Mouse (Mus musculus) CH12.LX (cell line): ENCODE measurements around the gene Prmt1. TPM values are rescaled to one million over a fixed set of nuclear protein-coding genes. Genes with fewer than 3 reads are reported as not detected.

ENCODE experiments used
- DNase-seq: peaks from one replicate; pipeline ENCODE4 v3.0.0-alpha.2; 2013; ENCODE audit errors: extremely low read depth
- H3K27ac ChIP-seq: 2 replicates; pipeline ENCODE4 v1.5.1; 2012; ENCODE audit warnings: low read depth, mild to moderate bottlenecking, control low read depth, moderate library complexity; ENCODE audit not compliant: insufficient read depth
- H3K27me3 ChIP-seq: replicated peaks from 2 replicates; pipeline ENCODE3; 2012; ENCODE audit warnings: inconsistent platforms
- H3K36me3 ChIP-seq, 2 experiments: replicated peaks in 1 of 2; 2 replicates each; pipeline versions ENCODE3 to v1.6.1; 2012; ENCODE audit warnings: inconsistent platforms in 1 of 2, low read length in 1 of 2, mild to moderate bottlenecking in 1 of 2, mixed read lengths in 1 of 2, moderate library complexity in 1 of 2; ENCODE audit not compliant: control insufficient read depth in 1 of 2, insufficient read depth in 1 of 2
- H3K4me1 ChIP-seq, 2 experiments: 2 replicates each; pipeline ENCODE4 v1.6.1; 2012; ENCODE audit warnings: inconsistent platforms in 1 of 2, moderate library complexity in 1 of 2; ENCODE audit not compliant: insufficient read depth in 2 of 2, control insufficient read depth in 1 of 2
- H3K4me2 ChIP-seq: 2 replicates; pipeline ENCODE4 v1.6.1; 2012; ENCODE audit warnings: low read depth, mild to moderate bottlenecking, control low read depth; ENCODE audit not compliant: poor library complexity, insufficient read depth, severe bottlenecking
- H3K4me3 ChIP-seq, 3 experiments: fragments of 150-350 bp in 1 of 3; sonication (generic) in 1 of 3; replicated peaks in 1 of 3; 2 replicates each; pipeline versions ENCODE3 to v1.5.1; 2011 to 2012; ENCODE audit warnings: low read depth in 2 of 3, low read length in 2 of 3, mild to moderate bottlenecking in 2 of 3, moderate library complexity in 2 of 3, control low read depth in 1 of 3, improper control_type of control experiment in 1 of 3, inconsistent platforms in 1 of 3, mixed read lengths in 1 of 3; ENCODE audit not compliant: poor library complexity in 1 of 3
- H3K79me2 ChIP-seq: replicated peaks from 2 replicates; pipeline ENCODE4 v1.6.1; 2012; ENCODE audit warnings: mild to moderate bottlenecking, moderate library complexity; ENCODE audit not compliant: control insufficient read depth, poor library complexity, insufficient read depth, severe bottlenecking; ENCODE audit errors: extremely low read depth
- H3K9ac ChIP-seq: 2 replicates; pipeline ENCODE4 v1.6.1; 2012; ENCODE audit warnings: low read depth, mild to moderate bottlenecking, control low read depth, moderate library complexity; ENCODE audit not compliant: insufficient read depth
- H3K9me3 ChIP-seq: replicated peaks from 2 replicates; pipeline ENCODE3; 2012; ENCODE audit warnings: low read length, inconsistent platforms, mixed read lengths
- CHD2 ChIP-seq: IDR thresholded peaks from 2 replicates; pipeline ENCODE4 v1.6.1; 2011; ENCODE audit warnings: low read length, improper control_type of control experiment
- EP300 ChIP-seq: IDR thresholded peaks from 2 replicates; pipeline ENCODE4 v1.6.1; 2011; ENCODE audit warnings: low read length, improper control_type of control experiment
- GABPA ChIP-seq: IDR thresholded peaks from 2 replicates; pipeline ENCODE4 v1.6.1; 2012; ENCODE audit warnings: low read depth, low read length, improper control_type of control experiment, inconsistent platforms; ENCODE audit not compliant: insufficient replicate concordance
- JUND ChIP-seq: conservative IDR thresholded peaks from 2 replicates; pipeline ENCODE4 v1.6.1; 2011; ENCODE audit warnings: low read depth, low read length, improper control_type of control experiment
- MAFK ChIP-seq: IDR thresholded peaks from 2 replicates; pipeline ENCODE4 v1.6.1; 2011; ENCODE audit warnings: low read length, improper control_type of control experiment; ENCODE audit not compliant: insufficient replicate concordance
- MAX ChIP-seq: IDR thresholded peaks from 2 replicates; pipeline ENCODE4 v1.6.1; 2011; ENCODE audit warnings: low read length, improper control_type of control experiment
- MAZ ChIP-seq: IDR thresholded peaks from 2 replicates; pipeline ENCODE4 v1.6.1; 2012; ENCODE audit warnings: low read depth, mild to moderate bottlenecking, inconsistent platforms, low read length, improper control_type of control experiment, moderate library complexity
- MEF2A ChIP-seq: IDR thresholded peaks from 2 replicates; pipeline ENCODE4 v1.6.1; 2014; ENCODE audit warnings: low read depth, mild to moderate bottlenecking, inconsistent platforms, low read length, improper control_type of control experiment, borderline replicate concordance
- MXI1 ChIP-seq: IDR thresholded peaks from 2 replicates; pipeline ENCODE4 v1.6.1; 2011; ENCODE audit warnings: mild to moderate bottlenecking, low read depth, low read length, improper control_type of control experiment
- MYC ChIP-seq: IDR thresholded peaks from 2 replicates; pipeline ENCODE4 v1.6.1; 2011; ENCODE audit warnings: low read depth, mild to moderate bottlenecking, improper control_type of control experiment, low read length
- NELFE ChIP-seq: IDR thresholded peaks from 2 replicates; pipeline ENCODE4 v1.6.1; 2011; ENCODE audit warnings: low read depth, low read length, improper control_type of control experiment
- PAX5 ChIP-seq: IDR thresholded peaks from 2 replicates; pipeline ENCODE4 v1.6.1; 2012; ENCODE audit warnings: low read length, inconsistent platforms, mixed read lengths
- POLR2A ChIP-seq: IDR thresholded peaks from 2 replicates; pipeline ENCODE4 v1.6.1; 2011; ENCODE audit warnings: low read depth, mild to moderate bottlenecking, improper control_type of control experiment, low read length
- POLR2AphosphoS2 ChIP-seq: IDR thresholded peaks from 2 replicates; pipeline ENCODE4 v1.6.1; 2011; ENCODE audit warnings: low read depth, low read length, improper control_type of control experiment
- SIN3A ChIP-seq: IDR thresholded peaks from 2 replicates; pipeline ENCODE4 v1.6.1; 2012; ENCODE audit warnings: low read length, improper control_type of control experiment, inconsistent platforms
- TBP ChIP-seq: conservative IDR thresholded peaks from 2 replicates; pipeline ENCODE4 v1.6.1; 2011; ENCODE audit warnings: low read depth, low read length, improper control_type of control experiment
- TCF12 ChIP-seq: IDR thresholded peaks from 2 replicates; pipeline ENCODE4 v1.6.1; 2014; ENCODE audit warnings: low read depth, mild to moderate bottlenecking, inconsistent platforms, low read length, improper control_type of control experiment
- ZC3H11A ChIP-seq: IDR thresholded peaks from 2 replicates; pipeline ENCODE4 v1.6.1; 2012; ENCODE audit warnings: low read depth, mild to moderate bottlenecking, inconsistent platforms, low read length, improper control_type of control experiment
- ZKSCAN1 ChIP-seq: IDR thresholded peaks from 2 replicates; pipeline ENCODE4 v1.6.1; 2012; ENCODE audit warnings: low read depth, inconsistent platforms, low read length, improper control_type of control experiment, borderline replicate concordance
- ZMIZ1 ChIP-seq: IDR thresholded peaks from 2 replicates; pipeline ENCODE4 v1.6.1; 2012; ENCODE audit warnings: low read depth, mild to moderate bottlenecking, inconsistent platforms, low read length, improper control_type of control experiment
- dilution Hi-C: fragments of 300-500 bp; cut with MboI; formaldehyde crosslinking; loops from 2 replicates; pipeline ENCODE4 v1.14.3; 2020; ENCODE audit warnings: low sequenced_read_pairs; ENCODE audit not compliant: extremely low pct_unique_long_range_greater_than_20kb, extremely low pct_ligation_motif_present
- in situ Hi-C: fragments of 300-500 bp; cut with MboI; formaldehyde crosslinking; loops from 3 replicates; pipeline ENCODE4 v1.14.3; 2019; ENCODE audit warnings: low sequenced_read_pairs, low pct_ligation_motif_present, low pct_unique_long_range_greater_than_20kb, mixed read lengths
- polyA plus RNA-seq: library from polyadenylated mRNA; unstranded; fragments of >175 nt; gene quantifications from 2 replicates; pipeline ENCODE4 v1.2.1, GENCODE M21; 2012; ENCODE audit warnings: low read depth; ENCODE audit not compliant: insufficient read length
- total RNA-seq, 2 experiments: library from RNA; depleted of rRNA; stranded (reverse); fragments of 300-350 nt in 1 of 2; fragments of >200 nt in 1 of 2; gene quantifications; 2 replicates each; pipeline ENCODE4 v1.2.3; 2012 to 2014

The Prmt1 gene
- total and polyA plus RNA-seq, 3 experiments = 231 to 642 (median 340) TPM

DNA sequence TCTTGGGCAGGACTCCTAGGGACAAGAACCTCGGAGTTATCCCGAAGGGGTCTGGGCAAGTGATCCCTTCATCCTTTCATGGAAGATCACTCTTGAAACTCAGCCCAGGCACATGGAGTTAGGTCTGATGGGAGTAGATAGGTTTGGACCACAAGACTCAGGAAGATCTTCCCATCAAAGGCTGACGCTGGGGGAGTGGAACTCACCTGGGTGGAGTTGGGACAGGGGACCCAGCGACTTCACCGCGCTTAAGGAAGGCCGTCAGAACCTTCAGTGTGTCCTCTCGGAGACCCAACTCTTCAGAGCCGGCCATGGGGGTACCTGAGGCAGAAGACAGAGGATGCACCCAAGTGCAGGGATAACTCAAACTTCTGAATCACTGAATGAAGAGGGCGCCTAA lies 10.3 kb upstream of the Prmt1 start:
- Histone ChIP-seq H3K9me3 (no peaks in the 10 kb centered on the region), H3K79me2 (peaks cover 18% of the 10 kb centered on the region), H3K27me3 (no peaks in the 10 kb centered on the region), H3K4me2 (peak overlapping the region; percentile 32), H3K4me1 (peaks cover 3 to 28% of the 10 kb centered on the region in 2 experiments; a peak in 3 of 4 replicates), H3K4me3 (peak overlapping the region; percentile 67 to 93 (median 68)), H3K36me3 (peaks cover 47 to 66% of the 10 kb centered on the region in 2 experiments)
- DNase-seq = no peak
- in situ Hi-C loops (no loop called here), dilution Hi-C loops (no loop called here)
- TF ChIP-seq ZKSCAN1 (no peak), JUND (no peak), CHD2 (no peak), MAFK (no peak)
- TF ChIP-seq, all 38 proteins: peak for 0
- Histone ChIP-seq H3K27ac (no peak overlapping the region), H3K9ac (peak overlapping the region; percentile 42)

DNA sequence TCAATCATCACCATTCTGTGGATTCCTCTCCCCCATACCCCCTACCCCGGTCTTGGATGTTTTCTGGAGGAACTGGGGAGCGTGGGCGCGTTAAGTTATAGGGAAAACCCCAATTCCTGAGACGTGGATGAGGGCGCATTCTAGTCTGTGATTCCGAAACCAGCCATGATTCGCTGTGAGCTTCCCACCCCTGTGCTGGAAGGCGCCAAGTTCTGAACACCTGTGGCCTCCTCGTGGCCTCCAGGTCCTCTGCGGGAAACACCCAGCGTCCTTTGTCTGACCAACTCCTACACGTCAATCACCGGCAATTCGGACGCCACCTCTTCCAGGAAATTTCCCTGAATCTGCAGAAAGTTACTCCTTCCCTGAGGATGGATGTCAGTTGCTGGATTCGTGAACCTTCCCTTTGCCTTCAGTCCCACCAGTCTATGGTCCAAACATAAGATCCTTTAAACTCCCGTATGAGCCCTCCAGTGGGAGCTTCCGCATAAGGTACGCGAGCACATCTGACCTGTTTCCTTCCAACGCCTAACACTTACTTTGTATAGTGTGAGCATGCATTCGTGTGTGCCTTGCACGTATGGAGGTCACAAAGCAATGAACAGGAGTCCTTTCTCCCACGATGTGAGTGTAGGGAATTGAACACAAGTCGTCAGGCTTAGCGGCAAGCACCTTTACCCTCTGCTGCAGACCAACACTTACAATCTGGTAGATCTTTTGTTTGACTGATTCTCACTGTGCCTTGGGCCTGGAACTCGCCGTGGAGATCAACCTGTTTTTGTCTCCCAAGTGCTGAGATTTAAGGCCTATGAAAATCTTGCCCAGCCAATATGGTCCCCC lies 731 bp upstream of the Prmt1 start:
- Histone ChIP-seq H3K9me3 (no peaks in the 10 kb centered on the region), H3K27me3 (no peaks in the 10 kb centered on the region), H3K4me1 (peaks cover 12 to 48% of the 10 kb centered on the region in 2 experiments), H3K27ac (peak overlapping the region; percentile 67), H3K79me2 (peaks cover 51% of the 10 kb centered on the region), H3K4me2 (peak overlapping the region; percentile 48), H3K4me3 (peak overlapping the region; percentile 53 to 85 (median 84)), H3K9ac (peak overlapping the region; percentile 72), H3K36me3 (peaks cover 14 to 44% of the 10 kb centered on the region in 2 experiments)
- TF ChIP-seq PAX5 = no peak
- TF ChIP-seq MYC = peak; percentile 95
- TF ChIP-seq ZMIZ1 = peak; percentile 89
- TF ChIP-seq NELFE = peak; percentile 81
- peak; percentile 25; the same call in 1 of the 2 replicates for TF ChIP-seq TBP
- TF ChIP-seq MAX = peak; percentile 77
- no peak for TF ChIP-seq CHD2
- TF ChIP-seq ZC3H11A = no peak
- no peak for TF ChIP-seq GABPA
- TF ChIP-seq MAZ = no peak; the same call in 1 of the 2 replicates
- 0 out of 2 replicates have a peak, but pooled peaks have one; percentile 13 for TF ChIP-seq MEF2A
- TF ChIP-seq EP300 = no peak
- peak; percentile 72 for TF ChIP-seq POLR2A
- no peak for TF ChIP-seq ZKSCAN1
- peak; percentile 69 for TF ChIP-seq TCF12
- TF ChIP-seq MXI1 = peak; percentile 94
- TF ChIP-seq SIN3A = peak; percentile 96
- peak; percentile 64; the same call in 1 of the 2 replicates for TF ChIP-seq POLR2AphosphoS2
- dilution Hi-C loops (no loop called here), in situ Hi-C loops (loop anchor here (5.0 kb wide), 1 partner anchor 60 kb away; no protein-coding TSS in a partner anchor)
- peak; percentile 41 for DNase-seq
